Mouse (Mus musculus) megakaryocyte, embryonic 14.5 days (primary cell): ENCODE measurements around the gene Rnf145. TPM values are rescaled to one million over a fixed set of nuclear protein-coding genes. Genes with fewer than 3 reads are reported as not detected.
"Not testable (repeated sequence)": the region's sequence is repeated elsewhere in the genome, so short reads cannot be mapped to it uniquely, and the experiment has no call there.

ENCODE experiments used
- H3K27me3 ChIP-seq: replicated peaks from 2 replicates; pipeline ENCODE3; 2012; ENCODE audit warnings: inconsistent platforms
- H3K36me3 ChIP-seq: replicated peaks from 2 replicates; pipeline ENCODE3; 2012; ENCODE audit warnings: low read length, inconsistent platforms, mixed read lengths
- H3K4me1 ChIP-seq: 2 replicates; pipeline ENCODE4 v1.6.1; 2012; ENCODE audit warnings: inconsistent platforms
- H3K4me3 ChIP-seq: replicated peaks from 2 replicates; pipeline ENCODE3; 2012; ENCODE audit warnings: moderate library complexity, mild to moderate bottlenecking, inconsistent platforms
- H3K9me3 ChIP-seq: 2 replicates; pipeline ENCODE4 v1.6.1; 2012; ENCODE audit warnings: inconsistent platforms
- FLI1 ChIP-seq: IDR thresholded peaks from 2 replicates; pipeline ENCODE4 v1.6.1; 2012; ENCODE audit warnings: low read length, inconsistent platforms, mixed read lengths
- GATA1 ChIP-seq: IDR thresholded peaks from 3 replicates; pipeline ENCODE4 v1.6.1; 2012; ENCODE audit warnings: mixed read lengths, low read length, inconsistent platforms, borderline replicate concordance
- polyA plus RNA-seq: library from polyadenylated mRNA; stranded (reverse); fragments of >175 nt; gene quantifications from 2 replicates; pipeline ENCODE4 v1.2.3, GENCODE M21; 2012; ENCODE audit warnings: low replicate concordance; ENCODE audit not compliant: insufficient read depth

Gene Rnf145
- polyA plus RNA-seq, 1 experiment: 13.9 TPM

GRCm38 (mm10) chr11:44559466-44559865, 40.7 kb downstream of the Rnf145 start:
- Histone ChIP-seq H3K27me3 (no peaks in the 10 kb centered on the region), H3K4me1 (no peaks in the 10 kb centered on the region), H3K36me3 (peaks cover 93% of the 10 kb centered on the region), H3K4me3 (no peak overlapping the region), H3K9me3 (no peaks in the 10 kb centered on the region)
- TF ChIP-seq FLI1 (no peak), GATA1 (no peak)

- Histone ChIP-seq H3K4me3 (no peak overlapping the region), H3K27me3 (no peaks in the 10 kb centered on the region), H3K4me1 (no peaks in the 10 kb centered on the region), H3K36me3 (peaks cover 95% of the 10 kb centered on the region), H3K9me3 (no peaks in the 10 kb centered on the region)
- TF ChIP-seq GATA1 (no peak), FLI1 (no peak)
Measured at GRCm38 (mm10) chr11:44560396-44560795, 41.6 kb downstream of the Rnf145 start.

- no peak overlapping the region for H3K4me3 ChIP-seq
- peaks cover 96% of the 10 kb centered on the region for H3K36me3 ChIP-seq
- no peaks in the 10 kb centered on the region for H3K4me1 ChIP-seq
- TF ChIP-seq FLI1 (no peak), GATA1 (no peak)
- no peaks in the 10 kb centered on the region for H3K27me3 ChIP-seq
- no peaks in the 10 kb centered on the region for H3K9me3 ChIP-seq
Measured at GRCm38 (mm10) chr11:44561476-44562015, 42.8 kb downstream of the Rnf145 start.

- TF ChIP-seq GATA1: no peak
- no peak for TF ChIP-seq FLI1
- Histone ChIP-seq H3K36me3 (peaks cover 96% of the 10 kb centered on the region), H3K4me1 (no peaks in the 10 kb centered on the region), H3K4me3 (no peak overlapping the region), H3K27me3 (no peaks in the 10 kb centered on the region), H3K9me3 (peaks cover 5% of the 10 kb centered on the region; the same call in 1 of the 2 replicates)
Measured at GRCm38 (mm10) chr11:44562389-44563135, 43.8 kb downstream of the Rnf145 start.

GRCm38 (mm10) chr11:44564245-44564864, 45.6 kb downstream of the Rnf145 start:
- TF ChIP-seq FLI1 (no peak), GATA1 (no peak)
- peaks cover 5% of the 10 kb centered on the region; the same call in 1 of the 2 replicates for H3K9me3 ChIP-seq
- H3K36me3 ChIP-seq: peaks cover 84% of the 10 kb centered on the region
- no peaks in the 10 kb centered on the region for H3K4me1 ChIP-seq
- no peaks in the 10 kb centered on the region for H3K27me3 ChIP-seq
- no peak overlapping the region for H3K4me3 ChIP-seq

GRCm38 (mm10) chr11:44564940-44565339, 46.2 kb downstream of the Rnf145 start:
- Histone ChIP-seq H3K4me3 (no peak overlapping the region), H3K4me1 (no peaks in the 10 kb centered on the region), H3K27me3 (no peaks in the 10 kb centered on the region), H3K9me3 (peaks cover 8% of the 10 kb centered on the region; the same call in 1 of the 2 replicates), H3K36me3 (peaks cover 81% of the 10 kb centered on the region)
- TF ChIP-seq FLI1 (no peak), GATA1 (no peak)

- H3K4me1 ChIP-seq, H3K27me3 ChIP-seq, H3K9me3 ChIP-seq, H3K4me3 ChIP-seq: not testable (repeated sequence)
- peaks cover 28% of the 10 kb centered on the region for H3K36me3 ChIP-seq
Measured at GRCm38 (mm10) chr11:44570336-44570735, 51.6 kb downstream of the Rnf145 start.

GRCm38 (mm10) chr11:44572781-44573180, 54.0 kb downstream of the Rnf145 start:
- Histone ChIP-seq H3K9me3 (0 out of 2 replicates have a peak, but pooled peaks cover 3% of the 10 kb centered on the region), H3K4me1 (no peaks in the 10 kb centered on the region), H3K27me3 (no peaks in the 10 kb centered on the region), H3K4me3 (no peak overlapping the region), H3K36me3 (peaks cover 5% of the 10 kb centered on the region)
- TF ChIP-seq FLI1: no peak

- Histone ChIP-seq H3K4me3 (no peak overlapping the region), H3K9me3 (0 out of 2 replicates have a peak, but pooled peaks cover 3% of the 10 kb centered on the region), H3K4me1 (no peaks in the 10 kb centered on the region), H3K36me3 (peaks cover 5% of the 10 kb centered on the region), H3K27me3 (no peaks in the 10 kb centered on the region)
- TF ChIP-seq GATA1 (no peak), FLI1 (no peak)
Measured at GRCm38 (mm10) chr11:44573396-44573795, 54.6 kb downstream of the Rnf145 start.

- no peak overlapping the region for H3K4me3 ChIP-seq
- TF ChIP-seq GATA1: no peak
- TF ChIP-seq FLI1: no peak
- peaks cover 3% of the 10 kb centered on the region for H3K36me3 ChIP-seq
- no peaks in the 10 kb centered on the region for H3K4me1 ChIP-seq
- 0 out of 2 replicates have a peak, but pooled peaks cover 2% of the 10 kb centered on the region for H3K9me3 ChIP-seq
- no peaks in the 10 kb centered on the region for H3K27me3 ChIP-seq
Measured at GRCm38 (mm10) chr11:44574391-44574790, 55.6 kb downstream of the Rnf145 start.
